ENCODE assay signal across 11 mouse cellular contexts in genomic region chr11:76734560-76734959, GRCm38 (mm10). TPM values are rescaled to one million over a fixed set of nuclear protein-coding genes. Genes with fewer than 3 reads are reported as not detected.
DNase-seq lines count a peak whose midpoint lies in the region; ATAC-seq and TF ChIP-seq lines count a peak whose summit lies in the region.
"Had no signal": no experiment of that assay in that cellular context is flagged by ENCODE, and none has a peak within 500 bp of the region (broad histone marks: within the 10 kb centered on the region; RNA-seq: fewer than 3 reads in every experiment).

No protein-coding gene starts in this region.

- DNase-seq in embryo, embryonic 10.5 days (ENCODE audit: low spot score) = peak; percentile 21
- no peak for DNase-seq in embryo, embryonic 11 days
- DNase-seq in spleen, adult 2 months (ENCODE audit: low read depth in 1 of 2, low spot score in 2 of 2) = peak in 1 of 2 experiments; percentile 26
- DNase-seq in spleen, adult 18-20 months = no peak
- peak; percentile 77 for DNase-seq in naive thymus-derived CD4-positive, alpha-beta T cell, adult 2 months (ENCODE audit: low read depth)
- DNase-seq: B cell, adult 2 months; cerebellum, adult 9-10 months; heart, adult 11 months had no signal

- H3K4me1 ChIP-seq in spleen, adult 2 months (ENCODE audit: control insufficient read depth, insufficient read depth, insufficient read length) = peaks cover 13% of the 10 kb centered on the region; the same call in 1 of the 2 replicates
- H3K4me1 ChIP-seq in bone marrow macrophage, adult 2 months (ENCODE audit: control insufficient read depth, insufficient read depth, low read length) = peaks cover 19% of the 10 kb centered on the region
- H3K4me1 ChIP-seq in forebrain, embryonic 13.5 days = no peaks in the 10 kb centered on the region

- peaks cover 17% of the 10 kb centered on the region for H3K36me3 ChIP-seq in spleen, adult 2 months (ENCODE audit: control insufficient read depth, insufficient read depth, low read length)
- peaks cover 71% of the 10 kb centered on the region for H3K36me3 ChIP-seq in forebrain, embryonic 13.5 days (ENCODE audit: poor library complexity, severe bottlenecking)

- no peak for TF ChIP-seq POLR2A in spleen, adult 2 months (IDR thresholded peaks at IDR 0.05; ENCODE audit: low read depth, low read length)
- TF ChIP-seq POLR2A in bone marrow macrophage, adult 2 months (IDR thresholded peaks at IDR 0.05; ENCODE audit: borderline replicate concordance, low read depth, low read length) = no peak

- no peak for TF ChIP-seq CTCF in spleen, adult 2 months (IDR thresholded peaks at IDR 0.05; ENCODE audit: extremely low read depth, insufficient read depth, insufficient read length, insufficient replicate concordance)
- no peak for TF ChIP-seq CTCF in bone marrow macrophage, adult 2 months (IDR thresholded peaks at IDR 0.05; ENCODE audit: low read depth, low read length)

- no peaks in the 10 kb centered on the region for H3K27me3 ChIP-seq in spleen, adult 2 months (ENCODE audit: control insufficient read depth, insufficient read depth, low read length)
- H3K27me3 ChIP-seq in forebrain, embryonic 13.5 days = no peaks in the 10 kb centered on the region

- no peak overlapping the region for H3K4me2 ChIP-seq in forebrain, embryonic 13.5 days

- no peaks in the 10 kb centered on the region for H3K9me3 ChIP-seq in forebrain, embryonic 13.5 days (replicated peaks)

- no peak for ATAC-seq in forebrain, embryonic 13.5 days
- ATAC-seq in megakaryocyte, adult 5-6 weeks (ENCODE audit: poor library complexity, severe bottlenecking) = no peak

- no peak overlapping the region for H3K9ac ChIP-seq in forebrain, embryonic 13.5 days

- WGBS in spleen, adult 2 months = 7% methylated on average over 3 of the region's 3 CpGs
- WGBS in forebrain, embryonic 13.5 days = 67% methylated on average over 3 of the region's 3 CpGs

- peak overlapping the region; percentile 54; the same call in 1 of the 2 replicates for H3K27ac ChIP-seq in spleen, adult 2 months (ENCODE audit: insufficient read depth, low read length)
- peak overlapping the region; percentile 68 for H3K27ac ChIP-seq in bone marrow macrophage, adult 2 months (ENCODE audit: insufficient read depth, low read depth, low read length)
- H3K27ac ChIP-seq in forebrain, embryonic 13.5 days = no peak overlapping the region

- H3K4me3 ChIP-seq in spleen, adult 2 months (ENCODE audit: extremely low read depth, insufficient read depth, insufficient read length) = no peak overlapping the region
- H3K4me3 ChIP-seq in bone marrow macrophage, adult 2 months (ENCODE audit: insufficient read depth, low read length) = no peak overlapping the region
- no peak overlapping the region for H3K4me3 ChIP-seq in forebrain, embryonic 13.5 days

RNA-seq across cellular contexts. Expression of gene Gosr1, which starts 28.8 kb away (rescaled TPM):
- 11.8 and 12.2 TPM in 2 replicates for polyA plus RNA-seq in spleen, adult 2 months (2012; rRNA removed)
- 34.7 and 48.6 TPM in 2 replicates for polyA plus RNA-seq in bone marrow macrophage, adult 2 months (2012; ENCODE audit: insufficient read depth, insufficient read length, missing spikeins)
- polyA plus RNA-seq in forebrain, embryonic 13.5 days (2015; fragmentation: Nextera tagmentation; extraction: Ambion mirVana) = 22.8 and 23.9 TPM in 2 replicates
- total RNA-seq in megakaryocyte, adult 5-6 weeks (2015) = 19.1 and 19.2 TPM in 2 replicates
- total RNA-seq in megakaryocyte, adult 5-6 weeks (2017) = 78.0 and 81.5 TPM in 2 replicates

RNA-seq across cellular contexts. Expression of gene Trarg1, which starts 55.0 kb away (rescaled TPM):
- 0.61 and 0.78 TPM in 2 replicates for polyA plus RNA-seq in spleen, adult 2 months (2012; rRNA removed)
- polyA plus RNA-seq in bone marrow macrophage, adult 2 months (2012; ENCODE audit: insufficient read depth, insufficient read length, missing spikeins) = not detected in 2 replicates
- 0.06 TPM in 1 of 2 replicates, not detected in the other for polyA plus RNA-seq in forebrain, embryonic 13.5 days (2015; fragmentation: Nextera tagmentation; extraction: Ambion mirVana)
- total RNA-seq in megakaryocyte, adult 5-6 weeks (2015) = not detected in 2 replicates
- not detected in 2 replicates for total RNA-seq in megakaryocyte, adult 5-6 weeks (2017)

Comparison
In these comparisons a context has a peak if more than half of its experiments do, and no peak if none do; other contexts are left out.
1. DNase-seq: peak in embryo, embryonic 10.5 days (single experiment) and naive thymus-derived CD4-positive, alpha-beta T cell, adult 2 months (single experiment); none in embryo, embryonic 11 days (single experiment) and spleen, adult 18-20 months (0 of 2).